Mouse (Mus musculus) left cerebral cortex, postnatal 14 days (tissue): ENCODE data around the gene Snx21. TPM values are rescaled to one million over a fixed set of nuclear protein-coding genes. Genes with fewer than 3 reads are reported as not detected.

ENCODE experiments used
- DNase-seq, 2 experiments: peaks; one replicate each; pipeline ENCODE4 v3.0.0; 2021 to 2022; ENCODE audit warnings: low spot score in 2 of 2, mixed read lengths in 1 of 2
- intact Hi-C: fragments of 180-260 bp; cut with DNase I; formaldehyde crosslinking; loops from one replicate; pipeline ENCODE4 v1.15.1; 2025
- total RNA-seq, 2 experiments: library from RNA; stranded (reverse); gene quantifications; 2 replicates each; pipeline ENCODE4 v1.2.3; 2021

The Snx21 gene
- total RNA-seq, 2 experiments from 2014 or later, result 46.0 to 46.8 TPM

DNA sequence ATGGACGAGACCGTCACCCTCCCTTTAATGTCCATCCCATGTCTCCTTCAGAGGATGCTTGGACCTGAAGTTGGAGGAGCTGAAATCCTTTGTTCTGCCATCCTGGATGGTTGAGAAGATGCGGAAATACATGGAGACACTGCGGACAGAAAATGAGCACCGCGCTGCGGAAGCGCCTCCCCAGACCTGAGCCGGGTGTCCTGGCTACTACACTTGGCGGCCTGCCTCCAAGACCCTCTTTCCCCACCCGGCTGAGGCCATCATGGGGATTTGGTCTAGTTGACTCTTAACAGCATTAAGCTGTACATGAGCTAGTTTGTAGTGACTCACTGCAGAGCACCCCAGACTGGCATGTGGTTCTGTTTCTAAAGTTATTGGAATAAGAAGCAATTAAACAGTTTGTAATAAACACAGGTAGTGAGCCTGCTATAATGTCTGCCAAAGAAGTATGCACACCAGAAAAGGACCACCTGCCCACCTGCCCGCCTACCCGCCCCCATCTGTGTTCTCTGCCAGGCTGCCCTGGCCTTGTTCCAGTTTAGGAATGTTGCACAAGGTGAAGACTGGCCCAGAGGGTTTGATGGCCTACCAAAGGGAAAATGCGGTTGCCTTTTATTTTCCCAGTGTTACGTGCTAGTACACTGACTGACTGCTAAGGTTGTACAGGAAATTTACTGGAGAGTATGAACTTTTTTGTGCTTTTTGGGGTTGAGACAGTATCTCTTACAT is 17.6 kb upstream of the Snx21 start:
- intact Hi-C loops, result no loop called here
- DNase-seq, result no peak

DNA sequence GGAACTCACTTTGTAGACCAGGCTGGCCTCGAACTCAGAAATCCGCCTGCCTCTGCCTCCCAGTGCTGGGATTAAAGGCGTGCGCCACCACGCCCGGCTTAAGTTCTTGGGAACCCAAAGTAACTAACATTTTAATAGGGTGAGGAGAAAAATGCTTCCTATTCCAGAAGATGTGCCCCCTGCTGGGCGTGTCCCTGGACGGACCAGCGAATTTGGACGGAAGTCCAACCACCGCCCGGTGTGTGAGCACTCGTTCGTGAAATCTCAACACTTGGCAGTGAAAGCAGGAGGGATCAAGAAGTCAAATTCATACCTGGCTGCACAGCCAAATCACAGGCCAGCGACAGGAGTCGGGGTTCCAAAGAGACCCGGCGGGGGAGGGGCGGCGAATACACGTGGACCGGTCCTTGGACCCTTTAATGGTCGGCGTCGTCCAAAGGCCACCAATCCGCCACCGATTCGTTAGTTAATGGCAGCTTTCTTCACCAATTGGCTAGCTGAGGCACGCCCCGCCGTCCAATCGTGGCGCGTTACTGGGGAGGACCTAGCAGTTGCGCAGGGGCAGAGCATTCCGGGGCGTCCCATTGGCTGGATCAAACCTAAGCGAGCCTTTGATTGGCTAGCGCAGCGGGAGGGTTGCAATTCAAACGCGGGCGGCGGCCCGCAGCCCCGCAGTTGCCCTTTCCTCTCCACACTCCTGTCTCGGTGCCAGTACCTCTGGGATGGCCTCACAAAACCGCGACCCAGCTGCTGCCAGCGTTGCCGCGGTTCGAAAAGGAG is 16.2 kb upstream of the Snx21 start, which contains the start of gene Ube2c:
Ube2c (plus strand) TSS at position 641 of the 780 bp plus-strand sequence.
- intact Hi-C loops, result no loop called here
- DNase-seq, result peak; percentile 99

DNA sequence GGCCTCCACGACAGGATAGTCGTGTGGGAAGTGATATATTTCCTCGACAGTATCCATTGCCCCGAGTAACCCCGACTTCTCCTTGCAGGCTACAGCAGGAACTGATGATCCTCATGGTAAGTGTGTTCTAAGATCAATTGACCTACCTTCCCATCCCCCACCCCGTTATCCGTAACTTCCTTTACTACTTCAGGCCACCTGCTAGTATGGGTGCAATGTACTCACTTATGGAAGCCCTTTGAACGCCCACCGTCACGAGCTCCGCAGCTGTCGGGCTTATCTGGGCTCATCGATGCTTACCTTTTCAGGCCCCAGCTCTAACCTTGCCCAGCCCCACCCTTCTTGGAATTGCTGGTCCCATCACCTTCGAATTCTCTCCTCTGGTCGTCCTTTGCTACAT is 15.3 kb upstream of the Snx21 start:
- no peak for DNase-seq
- intact Hi-C loops, result no loop called here

DNA sequence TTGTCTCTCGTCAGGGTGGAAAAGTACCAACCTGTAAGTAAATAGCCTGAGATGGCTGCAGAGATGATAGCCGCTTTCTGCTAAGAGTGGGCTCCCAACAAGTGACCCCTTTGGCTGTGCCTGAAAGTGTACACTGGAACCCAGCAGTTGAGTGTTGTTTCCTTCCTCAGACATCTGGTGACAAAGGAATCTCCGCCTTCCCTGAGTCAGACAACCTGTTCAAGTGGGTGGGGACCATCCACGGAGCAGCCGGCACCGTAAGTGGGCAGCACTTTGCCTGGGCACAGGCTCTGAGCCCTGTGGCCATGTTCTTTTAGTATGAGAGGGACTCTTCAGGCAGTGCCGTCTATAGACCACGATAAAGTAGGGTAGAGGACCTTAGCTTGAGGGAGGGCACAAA is 14.5 kb upstream of the Snx21 start:
- intact Hi-C loops, result no loop called here
- DNase-seq, result no peak

DNA sequence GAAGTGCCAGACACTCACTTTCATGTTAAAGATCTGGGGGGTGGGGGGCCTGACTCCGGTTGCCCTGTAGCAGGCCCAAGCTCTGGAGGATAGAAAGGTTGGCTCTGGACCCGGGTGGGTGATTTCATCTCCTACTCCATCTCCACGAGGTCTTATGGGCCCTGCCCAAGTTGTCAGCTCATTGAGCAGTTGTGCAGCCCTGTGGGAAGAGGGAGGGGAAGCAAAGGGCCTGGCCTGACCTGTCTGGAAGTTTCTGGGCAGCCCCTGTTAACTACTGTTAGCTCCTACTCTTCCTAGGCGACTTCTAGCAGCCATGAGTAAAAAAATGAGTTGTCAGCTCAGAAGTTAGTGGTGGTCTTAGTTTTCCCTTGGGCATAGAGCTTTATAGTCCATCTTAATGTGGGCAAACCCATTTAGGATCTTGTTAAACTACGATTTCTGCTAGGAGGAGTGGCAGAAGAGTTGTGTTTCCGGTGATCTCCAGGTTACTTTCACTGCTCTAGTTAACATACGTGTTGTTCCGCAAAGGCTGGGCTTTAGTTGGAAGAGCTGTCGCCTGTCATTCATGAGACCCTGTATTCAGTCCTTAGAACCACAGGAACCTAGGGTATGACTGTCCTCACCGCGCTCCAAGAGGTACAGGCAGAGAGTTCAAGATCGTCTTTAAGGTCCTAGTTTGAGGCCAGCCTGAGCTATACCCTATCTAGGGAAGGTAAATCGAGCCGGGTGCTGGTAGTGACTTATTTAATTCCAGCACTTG is 12.2 kb upstream of the Snx21 start:
- no peak for DNase-seq
- intact Hi-C loops, result no loop called here

DNA sequence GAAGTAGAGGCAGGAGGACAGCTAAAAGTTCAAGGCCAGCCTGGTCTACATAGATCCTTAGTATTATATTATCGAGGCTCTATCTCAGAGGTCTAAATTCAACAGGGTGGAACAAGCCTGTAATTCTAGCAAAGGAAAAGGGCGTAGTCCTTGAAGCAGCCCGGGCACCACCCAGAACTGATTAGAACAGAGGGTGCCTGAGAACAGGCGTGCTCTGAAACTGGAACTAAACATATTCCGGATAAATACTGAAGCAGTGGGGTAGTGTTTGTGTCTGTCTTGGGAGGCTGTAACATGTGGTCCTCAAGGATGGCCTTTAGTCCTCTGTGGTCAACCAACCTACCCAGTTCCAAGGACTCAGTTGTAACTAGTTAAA is 11.6 kb upstream of the Snx21 start:
- no peak for DNase-seq
- intact Hi-C loops, result no loop called here

DNA sequence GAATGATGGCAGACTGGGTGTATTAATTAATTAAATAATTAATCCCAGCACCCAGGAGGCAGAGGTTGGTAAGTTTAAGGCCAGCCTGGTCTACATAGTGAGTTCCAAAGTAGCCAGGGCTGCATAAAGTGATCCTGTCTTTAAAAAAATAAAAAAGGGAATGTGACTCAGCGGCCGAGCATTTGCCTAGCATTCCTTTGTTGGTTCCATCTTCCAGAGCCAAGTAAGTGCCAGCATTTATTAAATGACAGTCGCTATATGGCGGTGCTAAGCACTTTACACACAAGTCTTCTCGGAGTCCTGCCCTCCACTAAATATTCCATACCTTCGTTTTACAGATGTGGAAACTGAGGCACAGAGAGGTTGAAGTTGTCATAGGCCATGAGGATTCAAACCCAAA is 9.5 kb upstream of the Snx21 start:
- intact Hi-C loops, result no loop called here
- no peak for DNase-seq

DNA sequence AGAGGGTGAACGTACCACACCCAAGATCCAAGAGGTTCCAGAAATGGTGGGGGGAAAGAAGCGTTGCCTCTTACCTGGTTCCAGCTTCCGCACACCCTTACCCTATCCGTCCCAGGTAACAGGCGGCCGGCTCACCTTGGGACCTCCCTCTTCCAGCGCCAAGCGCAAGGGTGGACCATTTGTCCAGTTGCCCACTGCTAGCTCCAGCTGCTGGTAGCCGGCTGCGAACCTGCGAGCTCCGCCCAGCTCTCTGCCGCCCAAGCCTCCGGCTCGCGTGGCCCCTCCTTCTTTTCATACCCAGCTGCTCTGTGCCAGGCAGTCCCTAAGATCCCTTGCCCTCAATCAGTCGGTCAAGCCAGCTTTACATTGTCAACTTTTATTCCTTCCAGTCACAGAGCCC is 8.8 kb upstream of the Snx21 start:
- no peak for DNase-seq
- intact Hi-C loops, result no loop called here

DNA sequence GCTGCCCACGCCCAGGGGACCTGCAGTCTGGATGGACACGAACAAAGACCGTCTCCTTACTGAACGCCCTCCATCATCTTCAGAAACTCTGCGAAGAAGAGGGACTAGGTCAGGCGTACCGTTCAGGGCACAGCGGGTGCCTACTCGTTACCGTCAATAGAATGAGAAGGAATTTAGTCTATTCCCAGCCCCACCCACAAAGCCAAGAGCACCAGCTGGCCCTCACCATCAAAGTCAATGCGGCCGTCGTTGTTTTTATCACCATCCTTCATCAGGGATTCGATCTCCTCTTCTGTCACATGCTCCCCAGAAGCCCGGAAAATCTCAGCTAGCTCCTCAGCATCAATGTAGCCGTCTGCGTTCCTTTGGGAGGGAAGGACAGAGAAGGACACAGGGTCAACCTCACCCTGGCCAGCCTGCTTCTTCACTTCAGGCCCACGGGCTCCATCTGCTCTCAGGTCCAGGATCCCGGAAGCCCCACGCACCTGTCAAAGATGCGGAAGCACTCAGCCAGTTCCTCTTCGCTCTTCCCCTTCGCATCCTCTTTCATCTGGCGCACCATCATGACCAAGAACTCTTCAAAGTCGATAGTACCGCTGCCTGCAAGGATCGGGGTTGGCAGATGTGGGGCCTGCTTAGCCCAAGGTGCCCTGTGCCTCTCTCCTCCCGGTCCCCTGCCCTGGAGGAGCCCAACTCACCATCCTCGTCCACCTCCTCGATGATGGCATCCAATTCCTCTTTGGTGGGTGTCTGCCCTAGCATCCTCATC is 8.2 kb upstream of the Snx21 start:
- intact Hi-C loops, result no loop called here
- DNase-seq, result no peak

DNA sequence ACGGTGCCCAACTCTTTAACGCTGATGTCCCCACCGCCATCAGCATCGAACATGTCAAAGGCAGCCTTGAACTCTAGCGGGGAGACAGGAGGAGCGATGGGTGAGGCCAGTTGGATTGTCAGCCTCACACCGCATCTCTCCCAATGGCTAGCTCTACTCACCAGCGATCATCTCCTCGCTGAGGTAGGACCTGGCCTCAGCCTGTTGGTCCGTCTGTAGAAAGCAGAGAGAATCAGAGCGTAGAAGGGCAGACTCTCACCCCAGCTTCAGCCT is 7.7 kb upstream of the Snx21 start:
- no peak for DNase-seq
- intact Hi-C loops, result no loop called here

DNA sequence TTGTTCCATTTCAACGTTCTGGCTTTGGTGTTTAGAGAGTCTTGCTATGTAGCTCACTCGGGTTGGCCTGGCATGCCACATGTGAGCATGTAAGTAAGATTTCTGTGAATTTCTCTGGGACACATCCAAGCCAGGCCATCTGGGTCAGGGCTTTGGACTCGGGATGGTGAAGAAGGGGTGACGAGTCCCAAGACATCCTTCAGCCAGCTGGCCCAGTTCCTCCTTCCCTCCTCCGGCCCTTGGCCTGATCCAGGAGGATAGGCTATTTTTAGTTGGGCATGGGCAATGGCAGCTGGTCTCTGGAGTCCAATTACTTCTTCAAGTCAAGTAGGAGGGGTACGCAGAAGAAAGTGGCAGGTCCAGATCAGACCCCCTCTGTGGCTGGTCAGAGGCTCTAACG is 6.8 kb upstream of the Snx21 start:
- no peak for DNase-seq
- intact Hi-C loops, result no loop called here

DNA sequence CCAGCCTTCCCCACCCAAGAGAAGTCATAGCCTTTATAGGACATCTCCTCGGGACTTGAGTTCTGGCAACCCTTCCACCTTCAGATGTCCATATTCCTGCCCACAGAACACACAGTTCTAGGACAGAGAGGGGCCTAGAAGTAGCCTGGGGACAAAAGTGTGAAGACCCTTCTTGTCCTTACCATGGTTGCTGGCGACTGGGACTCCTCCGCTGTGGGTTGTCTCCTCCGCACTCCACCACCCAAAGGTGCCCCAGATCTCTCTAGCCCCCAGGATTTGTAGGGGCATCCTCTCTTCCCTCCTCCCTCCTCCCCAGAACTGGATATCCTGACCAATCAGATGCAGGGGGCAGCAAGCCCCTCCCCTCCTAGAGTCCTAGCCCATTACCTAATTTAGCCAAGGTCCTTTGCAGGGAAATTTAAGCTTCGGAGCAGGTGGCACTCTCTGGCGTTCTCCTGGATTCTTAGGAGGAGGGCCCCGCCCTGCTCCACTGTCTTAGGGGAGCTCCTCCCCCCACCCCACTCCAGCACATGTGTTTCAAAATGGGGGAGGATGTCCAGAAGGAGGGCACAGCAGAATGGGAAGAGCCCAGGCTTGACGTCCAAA is 6.0 kb upstream of the Snx21 start, which contains the start of gene Tnnc2:
Tnnc2 (minus strand) TSS at position 487 of the 606 bp plus-strand sequence.
- DNase-seq, result no peak
- intact Hi-C loops, result no loop called here

DNA sequence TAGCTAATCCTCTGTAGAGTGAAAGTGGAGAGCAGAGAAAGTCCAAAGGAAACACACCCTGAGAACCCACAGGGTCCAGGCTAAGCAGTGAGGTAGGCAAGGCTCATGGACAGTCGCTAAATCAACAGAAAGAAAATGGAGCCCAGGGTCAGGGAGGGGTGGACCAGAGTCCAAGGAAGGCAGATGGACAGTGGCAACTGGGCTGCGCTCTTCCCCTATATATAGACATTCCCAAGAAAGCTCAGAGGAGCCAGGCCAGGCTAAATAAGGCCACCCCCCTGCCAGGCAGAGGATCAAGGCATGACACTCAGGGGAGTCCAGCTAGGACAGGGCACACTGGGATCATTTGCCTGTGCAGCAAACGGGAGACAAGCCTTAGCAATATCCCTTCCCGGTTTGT is 3.7 kb upstream of the Snx21 start:
- DNase-seq, result no peak
- intact Hi-C loops, result no loop called here

DNA sequence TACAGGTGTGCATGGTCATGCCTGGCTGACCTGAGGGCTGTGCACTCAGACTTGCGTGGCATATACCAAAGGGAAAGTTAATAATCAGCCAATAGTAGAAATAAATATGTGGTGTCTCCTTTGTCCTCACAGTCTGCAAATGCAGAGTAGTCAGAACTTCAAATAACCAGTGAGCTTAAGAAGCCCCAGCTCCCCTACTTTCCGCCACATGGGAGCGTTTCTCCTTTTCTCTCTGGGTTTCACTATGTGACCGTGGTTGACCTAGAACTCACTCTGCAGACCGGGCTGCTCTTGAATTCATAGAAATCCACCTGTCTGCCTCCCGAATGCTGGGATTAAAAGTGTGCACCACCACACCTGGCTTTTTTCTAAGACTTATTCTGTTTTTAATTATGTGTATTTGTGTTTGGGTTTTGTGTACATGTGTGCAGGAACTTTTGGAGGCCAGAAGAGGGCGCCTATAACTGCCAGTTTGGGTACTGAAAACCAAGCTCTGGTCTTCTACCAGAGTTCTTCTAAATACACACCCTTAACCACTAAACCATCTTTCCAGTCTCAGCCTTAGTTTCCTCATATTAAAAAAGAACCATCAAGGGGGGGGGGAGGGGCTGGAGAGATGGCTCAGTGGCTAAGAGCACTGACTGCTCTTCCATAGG is 1.6 kb upstream of the Snx21 start:
- no peak for DNase-seq
- intact Hi-C loops, result no loop called here

DNA sequence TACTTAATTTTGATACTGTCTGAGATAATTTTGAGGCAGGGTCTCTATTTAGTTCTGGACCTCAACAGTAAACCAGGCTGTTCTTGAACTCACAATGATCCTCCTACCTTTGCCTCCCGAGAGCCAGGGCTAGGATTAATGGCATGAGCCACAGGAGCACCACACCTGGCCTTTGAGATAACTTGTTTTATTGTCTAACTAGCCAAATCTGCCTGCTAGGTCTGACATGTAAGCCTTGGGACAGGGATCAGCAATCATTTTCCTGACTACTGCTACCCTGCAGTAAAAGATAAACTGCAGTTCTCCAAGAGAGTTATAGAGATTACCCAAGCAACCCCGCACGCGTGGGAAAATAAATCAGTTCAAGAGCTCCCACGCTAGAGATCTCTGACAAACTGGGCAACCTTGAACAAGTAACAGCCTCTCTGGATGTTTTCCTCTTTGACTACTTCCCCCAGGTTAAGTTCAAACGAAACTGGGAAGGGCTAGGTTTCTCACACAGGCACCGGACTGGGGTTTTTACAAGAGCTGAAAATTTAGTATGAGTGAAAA is 678 bp upstream of the Snx21 start:
- no peak for DNase-seq
- intact Hi-C loops, result no loop called here

DNA sequence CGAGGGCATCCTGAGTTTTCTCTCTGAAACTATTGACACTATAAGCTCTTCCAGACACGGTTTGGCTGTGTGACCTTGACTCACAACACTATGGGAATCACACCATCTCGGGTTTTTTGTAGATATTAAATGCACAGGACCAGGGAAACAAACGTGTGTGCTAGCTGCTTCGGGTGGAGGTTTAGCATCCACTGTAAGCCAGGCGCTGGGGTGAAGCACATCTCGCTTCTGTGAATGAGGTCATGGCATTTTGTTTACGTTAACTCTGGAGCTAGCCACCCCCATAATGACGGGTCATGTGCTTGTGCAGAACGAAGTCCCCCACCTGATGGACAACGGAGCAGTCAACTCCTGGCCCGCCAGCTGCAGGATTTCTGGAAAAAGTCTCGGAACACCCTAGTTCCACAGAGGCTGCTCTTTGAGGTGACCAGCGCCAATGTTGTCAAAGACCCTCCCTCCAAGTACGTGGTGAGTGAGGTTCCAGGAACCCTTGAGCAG is 814 bp downstream of the Snx21 start:
- intact Hi-C loops, result no loop called here
- no peak for DNase-seq

DNA sequence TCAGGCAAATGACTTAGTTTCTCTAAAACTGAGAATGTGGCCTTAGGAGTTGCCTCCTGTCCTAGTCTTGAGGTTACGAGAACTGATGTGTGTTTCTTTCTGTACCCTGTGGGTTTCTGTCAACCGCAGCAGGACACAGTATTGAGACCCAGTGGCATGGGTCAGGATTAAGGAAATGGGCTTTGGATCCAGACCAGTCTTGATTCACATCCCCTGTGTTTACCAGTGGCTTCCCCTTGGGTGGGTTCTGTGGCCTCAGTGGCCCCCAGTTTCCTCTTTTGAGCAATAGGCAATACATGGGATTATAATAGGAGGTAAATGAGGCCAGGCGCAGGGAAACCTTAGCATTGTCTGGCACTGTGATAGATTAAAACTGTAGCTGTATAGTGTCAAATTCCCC is 1.4 kb downstream of the Snx21 start:
- DNase-seq, result no peak
- intact Hi-C loops, result no loop called here

DNA sequence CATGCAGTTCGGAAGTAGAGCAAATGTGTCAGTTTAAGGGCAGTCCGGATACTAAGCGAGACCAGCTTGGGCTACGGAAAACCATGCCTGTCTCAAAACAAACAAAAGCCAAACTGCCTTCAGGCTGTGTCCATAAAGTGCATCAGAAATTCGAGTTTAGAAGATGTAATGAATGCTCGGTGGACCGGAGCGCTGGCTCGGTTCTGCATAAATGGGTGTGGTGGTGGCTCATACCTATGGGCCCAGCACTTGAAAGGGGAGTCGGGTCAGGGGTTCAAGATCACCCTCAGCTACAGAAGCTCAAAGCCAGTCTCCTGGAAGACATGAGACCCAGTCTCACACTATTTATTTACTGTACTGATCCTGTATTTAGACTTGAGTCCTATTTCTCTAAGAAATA is 2.2 kb downstream of the Snx21 start:
- intact Hi-C loops, result no loop called here
- DNase-seq, result no peak

DNA sequence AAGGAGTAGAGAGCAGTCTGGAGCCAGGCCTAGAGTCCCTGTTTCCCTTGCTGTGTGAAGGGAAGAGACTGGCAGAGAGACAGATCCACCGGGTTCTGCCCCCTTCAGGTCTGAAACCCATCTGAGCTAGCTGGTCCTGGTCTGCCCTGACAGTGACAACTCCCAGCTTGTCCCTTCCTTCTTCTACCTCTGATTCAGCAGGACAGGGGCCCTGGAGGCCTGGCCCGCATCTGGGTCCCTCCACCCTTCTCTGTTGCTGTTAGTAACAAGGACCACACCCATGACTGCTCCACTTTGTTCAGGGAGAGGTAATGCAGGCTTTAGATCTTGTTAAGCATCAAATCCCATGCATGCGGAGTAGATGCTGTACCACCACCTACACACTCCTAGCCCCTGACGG is 2.8 kb downstream of the Snx21 start:
- no peak for DNase-seq
- intact Hi-C loops, result no loop called here
